Mouse (Mus musculus) A20 (cell line): ENCODE measurements around the gene Dgkg.

ENCODE experiments used
- DNase-seq: peaks from one replicate; pipeline ENCODE4 v3.0.0-alpha.2; 2011; ENCODE audit warnings: low read depth, low spot score

Gene Dgkg

GRCm38 (mm10) chr16:22656533-22657444 lies at the start of gene Dgkg:
TSS of gene Dgkg (minus strand) at chr16:22657221.
- DNase-seq, result peak; percentile 92

- DNase-seq, result no peak
These were observed 47.9 kb upstream of the Dgkg start for GRCm38 (mm10) chr16:22704946-22705345.

- DNase-seq, result no peak
These were observed 47.1 kb upstream of the Dgkg start for GRCm38 (mm10) chr16:22704136-22704535.

- peak; percentile 40 for DNase-seq
These were observed 42.1 kb upstream of the Dgkg start for GRCm38 (mm10) chr16:22698846-22699760.

DNA sequence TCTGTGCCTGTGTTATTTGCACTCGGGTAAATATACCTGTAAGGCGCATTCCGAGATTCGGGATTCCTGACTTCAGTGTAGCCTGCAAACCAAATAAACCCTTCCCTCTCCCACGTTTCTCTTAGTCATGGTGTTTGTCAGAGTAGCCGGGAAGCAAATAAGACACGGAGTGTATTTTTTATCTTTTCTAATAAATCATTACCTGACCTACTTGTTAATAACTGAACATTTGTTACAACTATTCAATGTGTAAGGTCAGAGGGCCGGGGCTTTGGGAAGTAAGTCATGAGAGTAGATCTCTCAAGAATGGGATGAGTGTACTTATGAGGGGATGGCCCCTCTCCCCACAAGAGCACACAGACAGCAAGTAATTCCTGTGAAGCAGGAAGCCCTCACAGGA lies 41.1 kb upstream of the Dgkg start:
- no peak for DNase-seq

DNA sequence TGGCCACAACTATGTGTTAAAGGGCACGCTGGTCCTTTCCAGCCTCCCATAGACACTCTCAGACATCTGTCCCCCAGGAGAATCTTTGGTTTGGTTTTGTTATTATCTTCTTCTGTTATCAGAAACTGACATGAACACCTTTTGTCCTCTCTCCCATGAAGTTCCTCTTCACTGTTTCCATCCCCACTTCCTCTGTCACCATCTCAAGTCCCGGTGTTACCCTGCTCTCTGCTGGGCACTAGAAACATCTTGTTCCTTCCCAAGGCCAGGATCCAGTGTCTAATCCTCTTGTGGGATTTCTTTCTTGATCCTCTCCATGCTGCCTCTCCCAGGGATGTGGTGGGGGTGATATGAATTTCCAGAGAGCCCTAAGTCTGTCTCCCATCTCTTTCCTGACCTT lies 32.6 kb upstream of the Dgkg start:
- peak; percentile 20 for DNase-seq

- DNase-seq, result no peak
These were observed 30.8 kb upstream of the Dgkg start for GRCm38 (mm10) chr16:22687711-22688230.

DNA sequence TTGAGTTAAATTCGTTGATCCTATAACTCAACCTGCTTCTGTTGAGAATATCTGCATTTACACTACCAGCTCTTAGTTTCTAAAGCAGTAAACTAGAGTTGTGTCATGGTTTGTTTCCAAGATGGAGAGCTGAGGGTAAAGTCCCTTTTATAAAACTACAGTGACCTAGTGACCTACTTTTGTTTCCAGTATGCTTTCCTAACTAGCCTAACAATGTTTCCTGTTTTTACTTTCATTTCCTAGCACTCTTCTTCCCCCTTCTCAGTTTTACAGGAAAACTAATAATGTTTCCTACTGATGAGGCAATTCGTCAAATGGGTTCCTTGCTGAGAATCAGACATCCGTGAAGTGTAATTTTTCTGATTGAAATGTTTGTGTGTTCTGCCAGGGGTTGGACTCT lies 26.6 kb upstream of the Dgkg start:
- DNase-seq, result no peak

DNA sequence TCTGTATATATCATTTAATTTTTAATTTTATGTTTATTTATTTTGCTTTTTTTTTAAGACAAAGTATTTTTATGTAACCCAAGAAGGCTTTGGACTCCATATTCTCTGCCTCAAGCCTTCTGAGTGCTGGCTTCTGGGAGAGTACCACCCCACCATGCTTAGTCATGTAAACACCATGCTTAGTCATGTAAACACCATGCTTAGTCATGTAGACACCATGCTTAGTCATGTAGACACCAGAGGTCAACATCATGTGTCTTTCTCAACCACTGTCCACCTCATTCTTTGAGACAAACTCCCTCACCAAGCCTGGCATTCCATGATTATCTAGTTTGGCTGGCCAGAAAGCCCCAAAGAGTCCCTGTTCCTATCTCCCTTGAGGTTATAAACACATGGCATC lies 25.7 kb upstream of the Dgkg start:
- no peak for DNase-seq

GRCm38 (mm10) chr16:22679641-22680040 lies 22.6 kb upstream of the Dgkg start:
- DNase-seq, result no peak

GRCm38 (mm10) chr16:22674636-22675035 lies 17.6 kb upstream of the Dgkg start:
- no peak for DNase-seq

DNA sequence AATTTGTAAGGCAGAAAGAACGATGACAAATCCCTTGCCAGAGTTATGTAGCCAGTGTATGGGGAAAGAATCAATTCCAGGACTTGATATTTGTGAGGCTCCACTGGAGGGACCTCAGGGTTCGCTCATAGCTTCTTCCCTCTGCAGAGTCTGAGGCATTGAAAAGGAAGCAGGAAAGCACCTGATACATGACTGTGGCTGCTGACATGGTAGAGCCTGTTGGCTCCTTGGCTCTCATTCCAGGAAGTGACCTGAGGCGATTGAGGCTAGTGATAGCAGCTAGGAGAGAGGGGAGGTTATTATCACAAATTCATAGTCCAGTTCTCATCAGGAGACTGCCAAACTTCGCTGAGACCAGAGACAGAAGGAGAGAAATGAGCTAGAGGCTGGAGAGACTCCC lies 17.1 kb upstream of the Dgkg start:
- DNase-seq, result no peak

GRCm38 (mm10) chr16:22664033-22664432 lies 7.0 kb upstream of the Dgkg start:
- no peak for DNase-seq

DNA sequence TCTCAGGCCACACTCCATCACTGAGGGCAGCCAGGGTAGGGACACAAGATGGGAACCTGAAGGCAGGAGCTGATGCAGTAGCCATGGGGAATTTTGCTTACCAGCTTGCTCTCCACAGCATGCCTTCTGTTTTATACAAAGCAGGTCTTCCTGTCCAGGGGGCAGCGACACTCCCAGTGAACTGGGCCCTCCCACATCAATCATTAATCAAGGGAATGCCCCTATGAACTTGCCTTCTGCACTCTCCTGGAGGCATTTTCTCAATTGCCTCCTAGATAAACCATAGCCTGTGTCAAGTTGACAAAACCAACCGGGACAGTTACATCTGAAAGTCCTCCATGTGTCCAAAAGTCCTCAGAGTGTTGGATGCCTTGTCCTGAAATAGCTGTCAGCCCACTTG lies 6.1 kb upstream of the Dgkg start:
- DNase-seq, result no peak

- DNase-seq, result no peak
These were observed 4.1 kb upstream of the Dgkg start for GRCm38 (mm10) chr16:22661076-22661475.

- DNase-seq, result no peak
These were observed 1.1 kb upstream of the Dgkg start for GRCm38 (mm10) chr16:22657874-22658789.

GRCm38 (mm10) chr16:22655812-22656211 lies 1.2 kb downstream of the Dgkg start:
- no peak for DNase-seq

GRCm38 (mm10) chr16:22655223-22655622 lies 1.8 kb downstream of the Dgkg start:
- DNase-seq, result no peak

GRCm38 (mm10) chr16:22654477-22654835 lies 2.6 kb downstream of the Dgkg start:
- peak; percentile 63 for DNase-seq

DNA sequence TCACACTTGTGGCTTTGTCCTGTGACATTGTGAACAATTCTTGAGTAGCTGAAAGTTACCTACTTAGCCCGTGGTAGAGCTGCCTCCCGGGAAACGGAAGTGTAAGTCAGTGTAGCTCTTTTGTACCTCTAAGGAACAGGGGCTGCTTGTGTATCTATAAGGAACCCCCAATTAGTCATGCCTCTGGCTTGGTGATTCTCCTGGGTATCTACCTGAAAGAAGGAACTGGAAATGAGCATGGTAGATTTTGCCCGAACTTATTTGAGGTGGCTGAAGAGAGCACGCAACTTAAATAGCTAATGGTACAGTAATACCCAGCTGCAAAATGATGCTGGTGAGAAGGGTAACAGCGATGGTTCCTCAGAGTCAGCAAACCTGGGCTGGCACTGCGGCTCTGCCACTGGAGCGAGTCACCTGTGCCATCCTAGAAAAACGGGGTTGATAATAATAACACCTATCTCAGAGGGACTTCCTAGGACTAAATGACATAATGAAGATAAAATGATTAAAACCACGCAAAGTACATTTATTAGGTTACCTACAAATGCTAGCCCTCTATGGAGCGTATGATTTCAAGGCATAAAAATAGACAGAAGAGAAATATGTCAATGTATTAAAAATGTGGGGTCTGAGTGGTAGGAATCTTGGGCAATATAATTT lies 3.1 kb downstream of the Dgkg start:
- DNase-seq, result peak; percentile 51

GRCm38 (mm10) chr16:22651244-22651643 lies 5.8 kb downstream of the Dgkg start:
- no peak for DNase-seq
